Mouse (Mus musculus) liver, embryonic 14.5 days (tissue): ENCODE measurements around the gene Pfas.

Source experiments
- CTCF ChIP-seq: IDR thresholded peaks from 2 replicates; pipeline ENCODE4 v1.5.1; 2016; ENCODE audit warnings: antibody characterized with exemption, low read depth, control low read depth
- EP300 ChIP-seq: IDR thresholded peaks from 2 replicates; pipeline ENCODE4 v1.6.1; 2016; ENCODE audit warnings: antibody characterized with exemption, low read depth

GRCm38 (mm10) chr11:68940516-68940915 lies 67.7 kb downstream of the Pfas start:
- no peak for TF ChIP-seq CTCF
- no peak for TF ChIP-seq EP300
